Mouse (Mus musculus): ENCODE results near the gene Atp8b5. TPM values are rescaled to one million over a fixed set of nuclear protein-coding genes. Genes with fewer than 3 reads are reported as not detected.

Atp8b5 gene
- total RNA-seq, 1 experiment: 0.89 TPM

DNA sequence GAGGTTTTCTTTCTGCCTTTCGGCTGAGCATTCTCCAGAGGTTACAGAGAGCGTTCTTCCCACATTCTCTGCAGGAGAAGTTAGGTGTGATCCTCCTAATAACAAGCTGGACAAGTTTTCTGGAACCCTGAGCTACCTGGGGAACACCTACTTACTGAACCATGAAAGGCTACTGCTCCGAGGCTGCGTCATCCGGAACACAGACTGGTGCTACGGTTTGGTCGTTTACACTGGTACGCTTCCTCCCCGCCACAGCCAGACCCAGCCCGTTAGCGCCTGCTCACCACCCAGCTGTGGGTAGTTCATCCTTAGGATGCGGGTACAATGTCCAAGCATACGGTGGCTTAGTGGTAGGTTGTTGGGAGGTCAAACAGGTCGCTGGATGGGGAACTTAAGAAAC is 55.4 kb downstream of the Atp8b5 start:
- no peaks in the 10 kb centered on the region for H3K36me3 ChIP-seq (ENCODE audit: control insufficient read depth, insufficient read depth, low read length, poor library complexity, severe bottlenecking)
- no peaks in the 10 kb centered on the region for H3K9me3 ChIP-seq (ENCODE audit: control insufficient read depth, insufficient read depth, low read depth, low read length)
- no peak overlapping the region for H3K9ac ChIP-seq (ENCODE audit: insufficient read depth, low read depth, low read length, poor library complexity, severe bottlenecking)
- in situ Hi-C loops (cut with MboI; ENCODE audit: low sequenced_read_pairs in 2 of 2, unreplicated experiment in 2 of 2): no loop called here
- no peak overlapping the region for H3K27ac ChIP-seq (ENCODE audit: insufficient read depth, low read depth, low read length, poor library complexity, severe bottlenecking)
- peaks cover 0 to 3% of the 10 kb centered on the region in 2 experiments; a peak in 1 of 4 replicates for H3K4me1 ChIP-seq (ENCODE audit: control insufficient read depth in 2 of 2, insufficient read depth in 2 of 2, low read length in 2 of 2, poor library complexity in 1 of 2)
- no peak overlapping the region for H3K4me3 ChIP-seq (ENCODE audit: insufficient read depth in 1 of 2, low read depth in 1 of 2, low read length in 2 of 2, poor library complexity in 1 of 2, severe bottlenecking in 1 of 2)
- no peak for TF ChIP-seq ZNF384 (IDR thresholded peaks at IDR 0.05; ENCODE audit: low read depth, low read length)
- no peak for TF ChIP-seq MAFK (IDR thresholded peaks at IDR 0.05; ENCODE audit: insufficient read depth, low read depth, low read length)
- no peak for TF ChIP-seq HCFC1 (IDR thresholded peaks at IDR 0.05; ENCODE audit: borderline replicate concordance, insufficient read depth, low read length)
- TF ChIP-seq ZC3H11A (IDR thresholded peaks at IDR 0.05; ENCODE audit: borderline replicate concordance, low read depth, low read length): no peak
- TF ChIP-seq CHD2 (IDR thresholded peaks at IDR 0.05; ENCODE audit: low read depth, low read length): no peak
- DNase-seq (ENCODE audit: low read depth, low spot score): no peak

DNA sequence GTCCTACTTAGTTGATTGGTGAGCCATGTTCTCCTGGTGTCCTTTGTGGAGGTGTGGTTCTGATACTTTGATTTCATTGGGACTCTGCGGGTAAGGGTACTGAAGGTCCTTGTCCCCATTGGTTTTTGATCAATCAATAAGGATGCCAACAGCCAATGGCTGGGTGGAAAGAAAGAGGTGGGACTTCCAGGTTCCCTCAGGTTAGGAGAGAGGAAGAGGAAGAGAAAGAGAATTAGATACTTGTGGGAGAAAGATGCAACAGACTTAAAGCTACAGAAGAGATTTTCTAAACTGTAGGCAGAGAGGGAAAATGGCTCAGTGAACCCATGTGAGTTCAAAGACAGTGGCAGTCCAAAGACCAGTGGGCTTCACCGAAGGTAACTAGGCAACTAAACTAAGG is 60.2 kb downstream of the Atp8b5 start:
- in situ Hi-C loops (cut with MboI; ENCODE audit: low sequenced_read_pairs in 2 of 2, unreplicated experiment in 2 of 2): no loop called here
- no peaks in the 10 kb centered on the region for H3K9me3 ChIP-seq (ENCODE audit: control insufficient read depth, insufficient read depth, low read depth, low read length)
- no peak for TF ChIP-seq ZC3H11A (IDR thresholded peaks at IDR 0.05; ENCODE audit: borderline replicate concordance, low read depth, low read length)
- TF ChIP-seq MAFK (IDR thresholded peaks at IDR 0.05; ENCODE audit: insufficient read depth, low read depth, low read length): no peak
- no peak for TF ChIP-seq CHD2 (IDR thresholded peaks at IDR 0.05; ENCODE audit: low read depth, low read length)
- no peak for TF ChIP-seq HCFC1 (IDR thresholded peaks at IDR 0.05; ENCODE audit: borderline replicate concordance, insufficient read depth, low read length)
- TF ChIP-seq ZNF384 (IDR thresholded peaks at IDR 0.05; ENCODE audit: low read depth, low read length): no peak

DNA sequence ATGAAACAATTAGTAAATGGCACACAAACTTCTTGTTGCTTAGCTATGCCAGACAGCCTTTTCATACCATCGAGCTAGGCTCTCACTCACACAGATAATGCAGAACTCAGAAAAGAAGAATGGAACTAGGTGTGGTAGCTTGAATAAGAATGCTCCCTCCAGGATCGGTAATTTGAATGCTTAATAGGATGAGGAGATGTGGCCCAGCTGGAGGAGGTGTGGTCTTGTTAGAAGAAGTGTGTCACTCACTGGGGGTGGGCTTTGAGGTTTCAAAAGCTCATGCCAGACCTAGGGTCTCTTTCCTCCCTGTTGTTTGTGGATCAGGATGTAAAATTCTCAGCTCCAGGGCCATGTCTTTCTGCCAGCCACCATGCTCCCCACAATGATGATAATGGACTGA is 67.8 kb downstream of the Atp8b5 start:
- Histone ChIP-seq H3K36me3 (ENCODE audit: control insufficient read depth, insufficient read depth, low read length, poor library complexity, severe bottlenecking) (no peaks in the 10 kb centered on the region), H3K27ac (ENCODE audit: insufficient read depth, low read depth, low read length, poor library complexity, severe bottlenecking) (no peak overlapping the region; the same call in 1 of the 2 replicates), H3K4me1 (ENCODE audit: control insufficient read depth in 2 of 2, insufficient read depth in 2 of 2, low read length in 2 of 2, poor library complexity in 1 of 2) (peaks cover 4 to 7% of the 10 kb centered on the region in 2 experiments), H3K9ac (ENCODE audit: insufficient read depth, low read depth, low read length, poor library complexity, severe bottlenecking) (no peak overlapping the region), H3K9me3 (ENCODE audit: control insufficient read depth, insufficient read depth, low read depth, low read length) (0 out of 2 replicates have a peak, but pooled peaks cover 4% of the 10 kb centered on the region), H3K4me3 (ENCODE audit: insufficient read depth in 1 of 2, low read depth in 1 of 2, low read length in 2 of 2, poor library complexity in 1 of 2, severe bottlenecking in 1 of 2) (no peak overlapping the region)
- in situ Hi-C loops (cut with MboI; ENCODE audit: low sequenced_read_pairs in 2 of 2, unreplicated experiment in 2 of 2): no loop called here
- peak; percentile 85 for DNase-seq (ENCODE audit: low read depth, low spot score)
- TF ChIP-seq HCFC1 (IDR thresholded peaks at IDR 0.05; ENCODE audit: borderline replicate concordance, insufficient read depth, low read length) (no peak), CHD2 (IDR thresholded peaks at IDR 0.05; ENCODE audit: low read depth, low read length) (no peak), MAFK (IDR thresholded peaks at IDR 0.05; ENCODE audit: insufficient read depth, low read depth, low read length) (peak; percentile 61; the same call in 1 of the 2 replicates), ZNF384 (IDR thresholded peaks at IDR 0.05; ENCODE audit: low read depth, low read length) (no peak)

More for the DNA sequence above, 60.2 kb downstream of the Atp8b5 start:
- no peak for DNase-seq (ENCODE audit: low read depth, low spot score)
- no peak overlapping the region for H3K27ac ChIP-seq (ENCODE audit: insufficient read depth, low read depth, low read length, poor library complexity, severe bottlenecking)
- no peak overlapping the region for H3K4me3 ChIP-seq (ENCODE audit: insufficient read depth in 1 of 2, low read depth in 1 of 2, low read length in 2 of 2, poor library complexity in 1 of 2, severe bottlenecking in 1 of 2)
- peaks cover 0 to 3% of the 10 kb centered on the region in 2 experiments; a peak in 1 of 4 replicates for H3K4me1 ChIP-seq (ENCODE audit: control insufficient read depth in 2 of 2, insufficient read depth in 2 of 2, low read length in 2 of 2, poor library complexity in 1 of 2)
- no peaks in the 10 kb centered on the region for H3K36me3 ChIP-seq (ENCODE audit: control insufficient read depth, insufficient read depth, low read length, poor library complexity, severe bottlenecking)
- H3K9ac ChIP-seq (ENCODE audit: insufficient read depth, low read depth, low read length, poor library complexity, severe bottlenecking): no peak overlapping the region

DNA sequence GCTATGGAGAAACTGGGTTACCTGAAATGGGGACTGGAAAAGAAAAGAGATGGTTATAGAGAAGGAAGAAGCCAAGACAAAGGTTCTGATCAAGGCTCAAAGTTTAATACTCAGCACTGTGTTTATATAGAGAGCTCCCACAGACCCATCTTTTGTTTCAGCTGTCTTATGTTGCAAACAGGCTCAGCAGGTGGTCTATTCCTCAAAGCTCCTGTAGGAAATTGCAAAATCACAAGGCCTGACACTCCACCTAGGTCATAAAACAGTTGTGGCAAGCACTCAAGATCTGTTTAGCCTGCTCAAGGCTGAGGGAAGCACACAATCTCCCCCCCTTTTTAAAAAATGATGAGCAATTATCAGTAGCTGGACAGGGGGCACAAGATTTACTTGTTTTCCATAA is 69.2 kb downstream of the Atp8b5 start:
- in situ Hi-C loops (cut with MboI; ENCODE audit: low sequenced_read_pairs in 2 of 2, unreplicated experiment in 2 of 2): no loop called here
- H3K27ac ChIP-seq (ENCODE audit: insufficient read depth, low read depth, low read length, poor library complexity, severe bottlenecking): no peak overlapping the region
- H3K36me3 ChIP-seq (ENCODE audit: control insufficient read depth, insufficient read depth, low read length, poor library complexity, severe bottlenecking): no peaks in the 10 kb centered on the region
- H3K4me1 ChIP-seq (ENCODE audit: control insufficient read depth in 2 of 2, insufficient read depth in 2 of 2, low read length in 2 of 2, poor library complexity in 1 of 2): peaks cover 4 to 7% of the 10 kb centered on the region in 2 experiments
- TF ChIP-seq MAFK (IDR thresholded peaks at IDR 0.05; ENCODE audit: insufficient read depth, low read depth, low read length): no peak
- TF ChIP-seq CHD2 (IDR thresholded peaks at IDR 0.05; ENCODE audit: low read depth, low read length): no peak
- no peak for TF ChIP-seq ZC3H11A (IDR thresholded peaks at IDR 0.05; ENCODE audit: borderline replicate concordance, low read depth, low read length)
- TF ChIP-seq ZNF384 (IDR thresholded peaks at IDR 0.05; ENCODE audit: low read depth, low read length): no peak
- TF ChIP-seq HCFC1 (IDR thresholded peaks at IDR 0.05; ENCODE audit: borderline replicate concordance, insufficient read depth, low read length): no peak
- no peak overlapping the region for H3K9ac ChIP-seq (ENCODE audit: insufficient read depth, low read depth, low read length, poor library complexity, severe bottlenecking)
- peak; percentile 29 for DNase-seq (ENCODE audit: low read depth, low spot score)
- 0 out of 2 replicates have a peak, but pooled peaks cover 4% of the 10 kb centered on the region for H3K9me3 ChIP-seq (ENCODE audit: control insufficient read depth, insufficient read depth, low read depth, low read length)
- no peak overlapping the region for H3K4me3 ChIP-seq (ENCODE audit: insufficient read depth in 1 of 2, low read depth in 1 of 2, low read length in 2 of 2, poor library complexity in 1 of 2, severe bottlenecking in 1 of 2)
